Mouse (Mus musculus) kidney, adult 8-10 months (tissue): ENCODE data around the gene Ccdc88c.
"Not testable (repeated sequence)": the region's sequence is repeated elsewhere in the genome, so short reads cannot be mapped to it uniquely, and the experiment has no call there.

ENCODE experiments used
- DNase-seq, 2 experiments: peaks; one replicate each; pipeline ENCODE4 v3.0.0; 2022

Ccdc88c gene

GRCm38 (mm10) chr12:101016412-101016928 is 12.4 kb downstream of the Ccdc88c start:
- DNase-seq, result no peak

- no peak for DNase-seq
These were observed 12.9 kb downstream of the Ccdc88c start for GRCm38 (mm10) chr12:101015926-101016325.

- DNase-seq, result no peak
These were observed 13.7 kb downstream of the Ccdc88c start for GRCm38 (mm10) chr12:101015165-101015560.

GRCm38 (mm10) chr12:101014549-101015164 is 14.2 kb downstream of the Ccdc88c start:
- no peak for DNase-seq

- not testable (repeated sequence) for DNase-seq
These were observed 15.2 kb downstream of the Ccdc88c start for GRCm38 (mm10) chr12:101013668-101014067.

GRCm38 (mm10) chr12:101013078-101013665 is 15.7 kb downstream of the Ccdc88c start:
- no peak for DNase-seq

GRCm38 (mm10) chr12:101012197-101013077 is 16.4 kb downstream of the Ccdc88c start:
- no peak for DNase-seq

GRCm38 (mm10) chr12:101011017-101011416 is 17.8 kb downstream of the Ccdc88c start:
- DNase-seq, result no peak

- DNase-seq, result peak in 1 of 2 experiments; percentile 72
These were observed 18.5 kb downstream of the Ccdc88c start for GRCm38 (mm10) chr12:101010148-101010920.

- DNase-seq, result no peak
These were observed 19.6 kb downstream of the Ccdc88c start for GRCm38 (mm10) chr12:101009225-101009624.

- no peak for DNase-seq
These were observed 20.2 kb downstream of the Ccdc88c start for GRCm38 (mm10) chr12:101008648-101009047.

GRCm38 (mm10) chr12:101007968-101008481 is 20.8 kb downstream of the Ccdc88c start:
- no peak for DNase-seq

- no peak for DNase-seq
These were observed 21.4 kb downstream of the Ccdc88c start for GRCm38 (mm10) chr12:101007427-101007826.

GRCm38 (mm10) chr12:101005665-101006420 is 23.0 kb downstream of the Ccdc88c start:
- no peak for DNase-seq

GRCm38 (mm10) chr12:101004982-101005381 is 23.9 kb downstream of the Ccdc88c start:
- no peak for DNase-seq

- DNase-seq, result peak; percentile 83 to 91
These were observed 25.9 kb downstream of the Ccdc88c start for GRCm38 (mm10) chr12:101002801-101003513.

GRCm38 (mm10) chr12:100999061-100999954 is 29.5 kb downstream of the Ccdc88c start:
- no peak for DNase-seq

GRCm38 (mm10) chr12:100998564-100998962 is 30.3 kb downstream of the Ccdc88c start:
- DNase-seq, result no peak

GRCm38 (mm10) chr12:100997830-100998563 is 30.9 kb downstream of the Ccdc88c start:
- no peak for DNase-seq
